Mouse (Mus musculus) cerebellum, adult 2 months (tissue): ENCODE data around the gene 2610507B11Rik. TPM values are rescaled to one million over a fixed set of nuclear protein-coding genes. Genes with fewer than 3 reads are reported as not detected.

Source experiments
- DNase-seq, 2 experiments: peaks; one replicate each; pipeline ENCODE4 v3.0.0; 2021
- H3K27ac ChIP-seq: fragments of 200-500 bp; 2 replicates; pipeline ENCODE4 v1.5.1; 2012; ENCODE audit warnings: low read length, control low read depth, inconsistent platforms; ENCODE audit not compliant: insufficient read depth
- H3K27me3 ChIP-seq: fragments of 200-500 bp; 2 replicates; pipeline ENCODE4 v1.6.1; 2012; ENCODE audit warnings: inconsistent platforms, mild to moderate bottlenecking, low read length, moderate library complexity; ENCODE audit not compliant: control insufficient read depth, insufficient read depth
- H3K4me1 ChIP-seq: fragments of 200-500 bp; 2 replicates; pipeline ENCODE4 v1.6.1; 2011; ENCODE audit warnings: low read length; ENCODE audit not compliant: control insufficient read depth, insufficient read depth
- H3K4me3 ChIP-seq: fragments of 200-500 bp; replicated peaks from 2 replicates; pipeline ENCODE3; 2011; ENCODE audit warnings: mild to moderate bottlenecking, low read depth, low read length, control low read depth; ENCODE audit not compliant: insufficient read depth
- CTCF ChIP-seq: fragments of 200-500 bp; IDR thresholded peaks from 2 replicates; pipeline ENCODE4 v1.5.1; 2011; ENCODE audit warnings: low read depth, mild to moderate bottlenecking, control low read depth, low read length, moderate library complexity, borderline replicate concordance; ENCODE audit not compliant: insufficient read depth
- POLR2A ChIP-seq: fragments of 200-500 bp; IDR thresholded peaks from 2 replicates; pipeline ENCODE4 v1.6.1; 2011; ENCODE audit warnings: low read length, control low read depth, borderline replicate concordance; ENCODE audit not compliant: insufficient read depth
- WGBS: fragments of 180-500 bp; shearing (Covaris S2); methylation state at CpG from one replicate; pipeline ENCODE4 v1.1.7; 2018; 5-methylcytosine and 5-hydroxymethylcytosine counted together
- polyA plus RNA-seq: library from polyadenylated mRNA; depleted of rRNA; stranded (reverse); fragments of >200 nt; gene quantifications from 2 replicates; pipeline ENCODE4 v1.2.3, GENCODE M21; 2012

The 2610507B11Rik gene
- polyA plus RNA-seq, 1 experiment: 118 TPM

DNA sequence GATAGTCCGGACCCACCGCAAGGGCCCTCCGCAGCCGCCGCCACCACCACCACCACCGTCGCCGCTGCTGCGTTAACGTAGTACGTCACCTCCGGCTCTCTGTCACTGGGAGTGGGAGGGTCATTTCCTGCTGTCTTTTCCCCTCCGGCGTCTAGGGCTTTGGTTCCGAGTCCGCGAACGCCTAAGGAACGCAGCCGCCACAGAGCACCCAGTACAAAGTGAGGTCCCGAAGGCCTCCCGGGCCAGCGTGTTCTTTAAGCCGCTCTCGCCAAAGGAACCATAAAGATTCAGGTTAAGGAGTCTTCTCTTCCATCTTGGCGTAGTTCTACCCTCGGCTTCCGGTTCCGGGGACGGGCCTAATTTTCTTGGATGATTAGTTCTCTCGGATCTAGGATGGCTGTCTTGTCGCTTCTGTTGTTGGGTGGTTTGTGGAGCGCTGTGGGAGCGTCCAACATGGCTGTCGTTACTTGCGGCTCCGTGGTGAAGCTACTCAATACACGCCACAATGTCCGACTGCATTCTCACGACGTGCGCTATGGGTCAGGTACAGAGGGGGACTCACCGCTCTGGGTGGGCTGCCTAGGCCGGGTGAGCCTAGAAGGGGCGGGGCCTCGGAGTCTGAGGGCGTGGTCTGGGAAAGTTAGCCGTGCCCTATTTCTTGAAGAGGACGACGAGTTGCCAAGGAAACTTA, 15.8 kb upstream of the 2610507B11Rik start, which contains the start of the genes Sdf2 and Supt6:
TSS of gene Sdf2 (plus strand) at position 120 of the 691 bp plus-strand sequence.
TSS of gene Supt6 (minus strand) at position 361 of the 691 bp plus-strand sequence.
- no peaks in the 10 kb centered on the region for H3K27me3 ChIP-seq
- peak within 1 kb of the TSS; percentile 98 for H3K4me3 ChIP-seq
- DNase-seq: peak; percentile 85 to 88
- peaks cover 12% of the 10 kb centered on the region for H3K4me1 ChIP-seq
- WGBS: under 1% methylated on average over 50 of the region's 50 CpGs
- TF ChIP-seq CTCF (no peak), POLR2A (peak; percentile 89)
- peak within 1 kb of the TSS; percentile 97 for H3K27ac ChIP-seq

DNA sequence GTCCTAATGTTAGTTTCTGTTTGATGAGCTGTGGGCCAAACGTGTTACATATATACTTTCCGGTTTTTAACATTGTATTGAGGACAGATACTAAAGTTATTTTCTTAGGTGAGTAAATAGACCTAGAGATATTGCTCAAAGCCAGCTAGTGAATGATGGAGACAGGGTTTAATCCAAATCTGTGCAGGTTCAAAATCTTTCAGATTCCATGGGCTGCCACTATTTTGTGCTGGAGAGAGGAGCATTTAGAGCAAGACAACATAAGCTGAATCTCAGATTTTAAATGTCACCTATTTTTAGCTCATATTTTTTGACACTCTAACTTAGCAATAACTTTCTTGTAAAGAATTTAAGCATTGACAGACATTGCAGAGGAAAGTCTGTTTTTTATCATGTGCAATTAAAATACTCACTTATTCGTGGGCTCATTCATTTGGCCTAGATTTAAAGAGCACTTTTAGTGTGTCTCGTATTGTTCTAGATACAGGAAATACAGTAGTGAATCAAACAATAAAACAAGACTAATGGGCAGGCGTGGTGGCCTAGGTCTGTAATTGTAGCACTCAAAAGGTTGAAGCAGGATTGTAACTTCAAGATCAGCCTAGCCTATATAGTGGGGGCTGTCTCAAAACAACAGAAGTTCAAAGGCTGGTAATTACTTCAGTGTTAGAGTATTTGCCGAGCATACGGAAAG, 15.1 kb upstream of the 2610507B11Rik start:
- H3K4me1 ChIP-seq: peaks cover 11% of the 10 kb centered on the region
- no peak overlapping the region for H3K27ac ChIP-seq
- no peaks in the 10 kb centered on the region for H3K27me3 ChIP-seq
- TF ChIP-seq CTCF: no peak
- TF ChIP-seq POLR2A: no peak
- 50% methylated on average over 7 of the region's 7 CpGs for WGBS
- DNase-seq: no peak
- H3K4me3 ChIP-seq: peak overlapping the region; percentile 98

DNA sequence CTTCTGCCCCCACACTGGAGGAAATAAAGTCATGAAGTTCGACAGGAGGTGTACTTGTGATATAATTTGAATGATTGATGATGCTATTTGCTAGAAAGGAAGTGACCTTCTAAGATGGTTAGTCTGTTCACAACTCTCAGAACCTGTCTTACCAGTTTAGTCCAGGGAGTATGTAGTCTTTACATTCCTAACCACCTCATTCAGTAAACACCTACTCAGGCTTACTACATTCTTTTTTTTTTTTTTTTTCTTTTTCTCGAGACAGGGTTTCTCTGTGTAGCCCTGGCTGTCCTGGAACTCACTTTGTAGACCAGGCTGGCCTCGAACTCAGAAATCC, 14.6 kb upstream of the 2610507B11Rik start:
- no peak overlapping the region for H3K27ac ChIP-seq

DNA sequence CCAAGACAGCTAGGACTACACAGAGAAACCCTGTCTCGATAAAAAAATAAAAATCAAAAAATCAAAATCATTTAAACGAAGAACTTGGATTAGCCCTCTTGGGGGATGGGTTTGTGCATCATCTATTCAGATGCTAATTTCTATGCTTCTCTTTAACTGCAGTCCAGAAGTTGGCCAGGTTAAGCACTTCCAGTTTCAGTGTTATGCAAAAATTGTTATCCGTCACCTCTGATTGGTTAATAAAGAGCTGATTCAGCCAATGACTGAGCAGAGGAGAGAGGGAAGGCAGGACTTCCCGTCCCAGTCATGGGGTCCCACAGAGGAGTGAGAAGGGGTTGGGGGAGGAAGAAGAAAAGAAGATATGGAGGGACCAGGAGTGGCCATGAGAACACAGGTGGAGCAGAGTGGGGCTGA, 13.8 kb upstream of the 2610507B11Rik start:
- DNase-seq: no peak
- TF ChIP-seq CTCF (no peak), POLR2A (no peak)
- 65% methylated on average over 4 of the region's 4 CpGs for WGBS

More for the DNA sequence above, 14.6 kb upstream of the 2610507B11Rik start:
- no peak for DNase-seq
- 76% methylated on average over 3 of the region's 3 CpGs for WGBS
- H3K4me3 ChIP-seq: no peak overlapping the region
- no peaks in the 10 kb centered on the region for H3K27me3 ChIP-seq
- peaks cover 10% of the 10 kb centered on the region for H3K4me1 ChIP-seq
- no peak for TF ChIP-seq POLR2A
- no peak for TF ChIP-seq CTCF

DNA sequence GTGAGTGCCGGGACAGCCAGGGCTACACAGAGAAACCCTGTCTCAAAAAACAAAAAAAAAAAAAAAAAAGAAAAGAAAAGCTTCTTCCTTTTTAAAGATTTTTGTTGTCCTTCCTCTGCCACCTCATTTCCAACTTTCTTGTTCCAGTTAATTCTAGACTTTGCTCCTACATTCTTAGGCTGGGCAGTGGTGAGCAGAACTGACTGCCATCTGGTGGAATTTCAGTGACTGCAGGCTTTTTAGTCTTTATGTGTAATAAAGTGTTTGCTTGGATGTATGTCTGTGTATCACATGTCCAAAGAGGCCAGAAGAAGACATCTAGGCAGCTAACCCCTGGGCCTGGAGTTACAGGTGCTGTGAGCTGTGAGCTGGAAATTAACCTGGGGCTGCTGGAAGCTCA, 4.9 kb upstream of the 2610507B11Rik start:
- WGBS: 92% methylated on average over 1 of the region's 1 CpGs
- no peak for DNase-seq
- no peak for TF ChIP-seq POLR2A
- no peaks in the 10 kb centered on the region for H3K4me1 ChIP-seq
- H3K27ac ChIP-seq: no peak overlapping the region
- H3K4me3 ChIP-seq: no peak overlapping the region
- H3K27me3 ChIP-seq: no peaks in the 10 kb centered on the region

More for the DNA sequence above, 13.8 kb upstream of the 2610507B11Rik start:
- Histone ChIP-seq H3K27ac (no peak overlapping the region), H3K4me1 (peaks cover 7% of the 10 kb centered on the region), H3K27me3 (no peaks in the 10 kb centered on the region), H3K4me3 (no peak overlapping the region)

DNA sequence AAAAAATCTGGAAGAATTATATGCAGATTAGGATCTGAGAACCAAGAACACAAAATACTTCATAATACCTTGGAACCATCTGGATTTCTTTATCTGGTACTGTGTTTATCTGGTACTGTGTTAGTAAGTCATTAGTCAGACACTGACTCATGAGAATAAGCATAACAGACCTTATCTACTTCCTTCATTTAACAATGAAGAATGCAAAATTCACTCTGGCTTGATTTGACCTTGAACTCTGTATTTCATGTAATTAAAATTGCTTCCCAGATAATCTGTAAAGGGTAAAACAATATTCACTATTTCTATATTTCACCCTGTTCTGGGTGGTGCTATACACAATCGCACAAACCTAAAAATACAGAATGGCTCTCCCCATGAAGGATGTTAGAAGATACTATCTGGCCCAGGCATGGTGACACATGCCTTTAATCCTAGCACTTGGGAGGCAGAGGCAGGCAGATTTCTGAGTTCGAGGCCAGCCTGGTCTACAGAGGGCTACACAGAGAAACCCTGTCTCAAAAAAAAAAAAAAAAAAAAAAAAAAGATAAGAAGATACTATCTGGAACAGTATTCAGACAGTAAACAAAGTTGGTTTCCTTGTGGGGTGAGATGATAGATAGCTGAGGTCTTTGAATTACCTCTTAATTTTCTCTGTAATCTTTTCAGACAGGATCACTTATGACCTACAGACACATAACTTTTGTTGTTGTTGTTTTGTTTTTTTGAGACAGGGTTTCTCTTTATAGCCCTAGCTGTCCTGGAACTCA, 878 bp upstream of the 2610507B11Rik start:
- Histone ChIP-seq H3K27me3 (no peaks in the 10 kb centered on the region), H3K4me1 (no peaks in the 10 kb centered on the region; the same call in 1 of the 2 replicates), H3K4me3 (no peak overlapping the region), H3K27ac (no peak overlapping the region)
- WGBS: 98% methylated on average over 2 of the region's 2 CpGs
- TF ChIP-seq POLR2A (no peak), CTCF (no peak)
- DNase-seq: no peak

DNA sequence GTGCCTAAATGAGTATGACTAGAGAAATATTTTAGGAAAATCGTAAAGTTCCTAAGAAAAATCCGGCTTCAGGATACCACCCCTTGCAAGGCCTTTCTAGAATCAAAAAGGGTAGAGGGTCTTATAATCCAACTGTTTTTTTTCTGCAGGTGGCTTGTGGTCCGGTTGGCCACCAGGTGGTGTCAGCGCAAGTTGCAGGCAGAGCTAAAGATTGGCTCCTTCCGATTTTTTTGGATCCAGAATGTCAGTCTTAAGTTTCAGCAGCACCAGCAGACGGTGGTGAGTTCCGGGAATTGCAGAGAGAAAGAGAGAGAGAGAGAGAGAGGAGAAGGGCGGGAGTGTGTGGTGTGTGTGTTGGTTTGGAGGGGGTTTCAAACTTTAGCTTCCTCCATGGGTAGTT, 998 bp downstream of the 2610507B11Rik start:
- WGBS: 3% methylated on average over 8 of the region's 8 CpGs
- no peak overlapping the region for H3K27ac ChIP-seq
- TF ChIP-seq CTCF (peak; percentile 51; the same call in 1 of the 2 replicates), POLR2A (no peak)

DNA sequence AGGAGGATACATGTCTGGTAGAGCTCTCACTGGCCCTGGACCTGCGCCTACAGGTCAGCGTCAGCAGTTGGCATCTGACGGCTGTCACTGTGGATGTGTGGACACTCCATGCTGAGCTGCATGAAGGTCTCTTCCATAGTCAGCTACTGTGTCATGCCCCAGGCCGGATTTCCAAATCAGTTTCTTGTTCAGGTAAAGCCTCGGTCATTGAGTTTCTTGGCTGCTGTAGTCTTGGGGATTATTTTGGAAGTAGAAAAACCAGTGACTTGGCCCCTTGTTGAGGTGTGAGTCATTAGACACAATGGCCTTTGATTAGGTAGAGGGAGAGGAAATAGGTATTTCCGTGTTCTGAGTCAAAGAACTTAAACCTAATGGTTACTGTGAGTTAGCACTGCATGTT, 4.0 kb downstream of the 2610507B11Rik start:
- no peak for DNase-seq
- Histone ChIP-seq H3K4me3 (no peak overlapping the region), H3K27me3 (no peaks in the 10 kb centered on the region), H3K27ac (no peak overlapping the region), H3K4me1 (no peaks in the 10 kb centered on the region; the same call in 1 of the 2 replicates)
- TF ChIP-seq CTCF: no peak
- TF ChIP-seq POLR2A: no peak
- WGBS: 67% methylated on average over 6 of the region's 6 CpGs

More for the DNA sequence above, 998 bp downstream of the 2610507B11Rik start:
- DNase-seq: peak; percentile 35 to 55
- Histone ChIP-seq H3K27me3 (no peaks in the 10 kb centered on the region), H3K4me1 (no peaks in the 10 kb centered on the region; the same call in 1 of the 2 replicates), H3K4me3 (peak overlapping the region; percentile 35)
